Mouse (Mus musculus) neural tube, embryonic 11.5 days (tissue): ENCODE results near the gene Ifnar2. TPM values are rescaled to one million over a fixed set of nuclear protein-coding genes. Genes with fewer than 3 reads are reported as not detected.

ENCODE experiments used
- ATAC-seq: fragments of 200-750 bp; cut with Nextera tagmentation; 2 replicates; pipeline ENCODE4 v1.8.0; 2017; ENCODE audit warnings: moderate number of reproducible peaks, mild to moderate bottlenecking, moderate TSS enrichment, moderate library complexity; ENCODE audit not compliant: insufficient read depth, low FRiP score, low TSS enrichment
- DNase-seq: peaks from one replicate; pipeline ENCODE4 v3.0.0-alpha.2; 2015; ENCODE audit warnings: low spot score
- H3K27ac ChIP-seq: fragments of 300-500 bp; sonication (generic); 2 replicates; pipeline ENCODE4 v1.5.1; 2014; ENCODE audit warnings: low read depth, mild to moderate bottlenecking, low read length
- H3K27me3 ChIP-seq: fragments of 300-500 bp; sonication (generic); 2 replicates; pipeline ENCODE4 v1.6.1; 2014; ENCODE audit warnings: mild to moderate bottlenecking, low read length, mixed read lengths; ENCODE audit not compliant: control insufficient read depth, insufficient read depth
- H3K36me3 ChIP-seq: fragments of 300-500 bp; sonication (generic); 2 replicates; pipeline ENCODE4 v1.6.1; 2014; ENCODE audit warnings: mild to moderate bottlenecking, low read length, moderate library complexity, mixed read lengths; ENCODE audit not compliant: control insufficient read depth, insufficient read depth
- H3K4me1 ChIP-seq: fragments of 300-500 bp; sonication (generic); 2 replicates; pipeline ENCODE4 v1.6.1; 2014; ENCODE audit warnings: low read length, mixed read lengths; ENCODE audit not compliant: control insufficient read depth, insufficient read depth
- H3K4me2 ChIP-seq: fragments of 300-500 bp; sonication (generic); 2 replicates; pipeline ENCODE4 v1.6.1; 2014; ENCODE audit warnings: low read depth, mild to moderate bottlenecking, moderate library complexity
- H3K4me3 ChIP-seq: fragments of 300-500 bp; sonication (generic); 2 replicates; pipeline ENCODE4 v1.5.1; 2014; ENCODE audit warnings: low read depth, low read length
- H3K9ac ChIP-seq: fragments of 300-500 bp; sonication (generic); 2 replicates; pipeline ENCODE4 v1.6.1; 2014; ENCODE audit warnings: mild to moderate bottlenecking, low read length
- H3K9me3 ChIP-seq: fragments of 300-500 bp; sonication (generic); 2 replicates; pipeline ENCODE4 v1.6.1; 2016; ENCODE audit warnings: low read length; ENCODE audit not compliant: control insufficient read depth
- WGBS: fragments of 180-500 bp; shearing (Covaris S2); extraction: QIAGEN DNeasy Blood & Tissue Kit; methylation state at CpG from one replicate; pipeline ENCODE4 v1.1.7; 2014; 5-methylcytosine and 5-hydroxymethylcytosine counted together
- polyA plus RNA-seq: library from polyadenylated mRNA; unstranded; fragments of >200 nt; fragmentation: Nextera tagmentation; extraction: Ambion mirVana; gene quantifications from 2 replicates; pipeline ENCODE4 v1.2.1, GENCODE M21; 2014

Ifnar2 gene
- polyA plus RNA-seq, 1 experiment from 2014 or later, result 30.0 TPM

GRCm38 (mm10) chr16:91390100-91390499 is 17.5 kb downstream of the Ifnar2 start:
- no peak overlapping the region for H3K4me3 ChIP-seq
- H3K27ac ChIP-seq, result no peak overlapping the region
- no peaks in the 10 kb centered on the region for H3K9me3 ChIP-seq
- no peak overlapping the region for H3K4me2 ChIP-seq
- peaks cover 6% of the 10 kb centered on the region; the same call in 1 of the 2 replicates for H3K36me3 ChIP-seq
- no peaks in the 10 kb centered on the region for H3K27me3 ChIP-seq
- 90% methylated on average over 4 of the region's 4 CpGs for WGBS
- no peak overlapping the region for H3K9ac ChIP-seq
- DNase-seq (no peak), ATAC-seq (no peak)
- H3K4me1 ChIP-seq, result no peaks in the 10 kb centered on the region

DNA sequence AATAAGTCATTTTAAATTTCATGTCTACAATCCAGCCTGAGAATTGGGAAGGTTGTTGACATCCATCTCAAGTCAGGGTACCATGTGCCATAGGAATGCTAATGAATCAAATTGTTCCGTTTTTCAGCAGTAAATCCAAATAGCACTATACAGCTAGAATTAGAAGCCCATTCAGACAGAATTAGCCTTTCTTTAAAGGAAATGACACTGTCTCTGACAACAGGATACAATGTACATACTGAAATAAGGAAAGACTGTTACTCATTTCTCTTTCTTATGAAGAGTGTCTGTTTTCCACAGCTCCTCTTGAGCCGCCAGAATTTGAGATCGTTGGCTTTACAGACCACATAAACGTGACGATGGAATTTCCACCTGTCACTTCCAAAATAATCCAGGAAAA is 18.8 kb downstream of the Ifnar2 start, which contains the start of gene Gm21970:
TSS of gene Gm21970 (plus strand) at position 301 of the 400 bp plus-strand sequence.
- H3K27ac ChIP-seq, result no peak within 1 kb of the TSS
- ATAC-seq, result no peak
- WGBS, result 78% methylated on average over 5 of the region's 5 CpGs
- H3K9ac ChIP-seq, result no peak within 1 kb of the TSS
- peaks cover 6% of the 10 kb centered on the region; the same call in 1 of the 2 replicates for H3K36me3 ChIP-seq
- no peaks in the 10 kb centered on the region for H3K27me3 ChIP-seq
- no peak within 1 kb of the TSS for H3K4me3 ChIP-seq
- no peak within 1 kb of the TSS for H3K4me2 ChIP-seq
- DNase-seq, result no peak
- H3K4me1 ChIP-seq, result no peaks in the 10 kb centered on the region
- no peaks in the 10 kb centered on the region for H3K9me3 ChIP-seq

DNA sequence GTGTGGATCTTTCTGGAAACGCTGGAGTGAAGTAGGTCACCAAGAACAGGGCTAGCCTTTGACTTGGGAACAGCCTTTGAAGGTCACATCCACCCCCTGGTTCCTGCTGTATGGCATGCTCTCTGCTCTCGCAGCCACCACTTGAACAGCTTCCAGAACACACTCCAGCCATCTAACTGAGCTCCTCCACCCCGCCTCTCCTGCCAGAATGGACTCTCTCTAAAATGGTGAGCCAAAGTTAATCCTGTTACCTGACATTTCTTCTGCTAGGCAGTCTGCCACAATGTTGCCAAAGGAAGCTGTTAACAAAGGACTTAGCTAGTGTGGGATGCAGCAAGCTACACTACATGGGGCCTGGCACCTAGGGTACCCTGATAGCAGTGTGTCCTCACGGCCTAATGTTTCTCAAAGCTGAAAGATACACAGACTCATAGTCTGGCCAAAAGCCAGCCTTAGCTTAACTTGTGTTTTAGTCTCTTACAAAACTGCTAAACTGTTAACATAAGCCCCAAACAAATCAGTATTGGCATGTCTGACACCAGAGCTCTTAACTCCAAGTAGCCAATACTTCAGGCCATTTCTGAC is 22.3 kb downstream of the Ifnar2 start:
- H3K9me3 ChIP-seq, result no peaks in the 10 kb centered on the region
- no peak overlapping the region for H3K9ac ChIP-seq
- no peak for ATAC-seq
- H3K27me3 ChIP-seq, result no peaks in the 10 kb centered on the region
- H3K4me2 ChIP-seq, result no peak overlapping the region
- no peak overlapping the region for H3K27ac ChIP-seq
- DNase-seq, result no peak
- no peak overlapping the region for H3K4me3 ChIP-seq
- peaks cover 5% of the 10 kb centered on the region; the same call in 1 of the 2 replicates for H3K36me3 ChIP-seq
- H3K4me1 ChIP-seq, result no peaks in the 10 kb centered on the region
- 89% methylated on average over 4 of the region's 4 CpGs for WGBS

DNA sequence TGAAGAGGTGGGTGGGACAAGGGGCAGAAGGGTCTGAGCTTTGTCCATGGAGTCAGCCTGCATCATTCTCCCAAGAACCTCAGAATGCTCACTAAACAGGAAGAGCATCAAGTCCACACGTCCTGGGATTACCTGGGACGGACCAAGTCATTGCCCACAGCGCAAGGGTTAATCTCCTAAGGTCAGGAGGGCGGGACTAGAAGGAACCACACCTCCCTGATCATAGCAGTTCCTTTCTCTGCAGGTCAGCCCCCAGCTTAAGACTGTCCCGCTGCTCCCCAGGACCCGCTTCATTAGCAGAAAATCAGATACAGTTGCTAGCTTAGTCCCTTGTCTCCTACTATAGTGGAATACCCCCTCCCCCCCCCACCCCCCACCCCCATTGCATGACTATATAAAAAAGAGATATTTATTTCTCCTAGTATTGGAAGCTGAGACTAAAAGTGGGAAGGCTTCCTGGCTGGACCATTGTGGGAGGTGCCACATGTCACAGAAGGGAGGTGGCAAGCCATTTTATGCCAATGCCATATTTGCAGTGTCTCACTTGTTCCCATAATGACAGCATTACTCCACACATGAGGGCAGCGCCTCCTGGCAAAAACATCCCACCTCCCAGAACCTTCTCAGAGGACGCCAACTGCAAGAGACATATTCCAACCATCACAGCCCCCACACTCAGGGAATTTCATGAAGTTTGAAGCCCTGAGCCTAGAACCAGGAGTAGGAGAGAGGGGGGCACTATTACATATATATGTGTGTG is 23.2 kb downstream of the Ifnar2 start:
- H3K27me3 ChIP-seq, result no peaks in the 10 kb centered on the region
- H3K36me3 ChIP-seq, result peaks cover 5% of the 10 kb centered on the region; the same call in 1 of the 2 replicates
- ATAC-seq (no peak), DNase-seq (no peak)
- H3K9ac ChIP-seq, result no peak overlapping the region
- H3K4me3 ChIP-seq, result no peak overlapping the region
- no peaks in the 10 kb centered on the region for H3K9me3 ChIP-seq
- no peaks in the 10 kb centered on the region for H3K4me1 ChIP-seq
- WGBS, result 64% methylated on average over 8 of the region's 8 CpGs
- H3K4me2 ChIP-seq, result no peak overlapping the region
- no peak overlapping the region for H3K27ac ChIP-seq

DNA sequence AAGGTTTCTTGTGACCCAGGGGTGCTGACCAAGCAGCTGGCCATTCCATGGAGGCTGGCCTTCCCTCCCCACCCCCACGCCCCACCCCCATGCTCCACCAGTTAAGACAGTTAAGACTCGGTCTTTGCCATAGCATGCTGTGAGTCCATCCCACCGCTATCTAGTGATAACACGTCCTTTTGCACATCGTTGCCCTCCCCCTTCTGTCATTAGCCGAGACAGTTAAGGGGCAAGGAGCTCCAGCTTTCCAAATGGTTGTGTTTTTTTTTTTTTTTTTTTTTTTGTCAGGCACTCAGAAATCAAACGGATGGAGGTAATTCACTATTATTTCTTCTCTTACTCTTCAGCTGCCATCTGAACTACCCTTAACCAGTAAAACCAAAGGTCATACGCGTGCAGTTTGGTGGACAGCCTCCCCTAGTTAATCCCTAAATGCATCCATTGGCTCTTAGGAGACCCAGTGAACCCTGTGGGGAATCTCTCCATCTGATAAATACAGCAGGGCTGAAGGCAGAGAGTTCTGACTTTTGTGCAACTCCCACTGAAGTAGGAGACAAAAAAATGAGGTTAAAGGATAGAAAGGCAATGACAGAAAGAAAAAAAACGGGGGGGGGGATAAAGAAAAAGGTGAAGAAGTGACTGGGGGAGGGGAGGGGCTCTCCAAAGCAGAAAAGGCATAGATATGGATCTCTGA is 24.4 kb downstream of the Ifnar2 start:
- Histone ChIP-seq H3K4me3 (no peak overlapping the region), H3K27ac (no peak overlapping the region), H3K9ac (no peak overlapping the region), H3K27me3 (no peaks in the 10 kb centered on the region), H3K9me3 (no peaks in the 10 kb centered on the region), H3K4me2 (no peak overlapping the region), H3K4me1 (no peaks in the 10 kb centered on the region), H3K36me3 (peaks cover 5% of the 10 kb centered on the region; the same call in 1 of the 2 replicates)
- 79% methylated on average over 10 of the region's 10 CpGs for WGBS
- no peak for DNase-seq
- ATAC-seq, result no peak

GRCm38 (mm10) chr16:91398030-91398429 is 25.4 kb downstream of the Ifnar2 start:
- no peak for ATAC-seq
- no peak overlapping the region for H3K4me2 ChIP-seq

GRCm38 (mm10) chr16:91398944-91399343 is 26.4 kb downstream of the Ifnar2 start:
- 96% methylated on average over 7 of the region's 7 CpGs for WGBS
- no peak overlapping the region for H3K27ac ChIP-seq
- H3K4me3 ChIP-seq, result no peak overlapping the region
- H3K9me3 ChIP-seq, result no peaks in the 10 kb centered on the region
- ATAC-seq (no peak), DNase-seq (no peak)
- H3K27me3 ChIP-seq, result no peaks in the 10 kb centered on the region
- no peak overlapping the region for H3K9ac ChIP-seq
- no peaks in the 10 kb centered on the region for H3K4me1 ChIP-seq
- peaks cover 2% of the 10 kb centered on the region; the same call in 1 of the 2 replicates for H3K36me3 ChIP-seq
- no peak overlapping the region for H3K4me2 ChIP-seq

More at GRCm38 (mm10) chr16:91398030-91398429, 25.4 kb downstream of the Ifnar2 start:
- H3K9ac ChIP-seq, result no peak overlapping the region
- no peak for DNase-seq
- H3K9me3 ChIP-seq, result no peaks in the 10 kb centered on the region
- 89% methylated on average over 12 of the region's 12 CpGs for WGBS
- H3K36me3 ChIP-seq, result 0 out of 2 replicates have a peak, but pooled peaks cover 2% of the 10 kb centered on the region
- no peak overlapping the region for H3K4me3 ChIP-seq
- H3K27ac ChIP-seq, result no peak overlapping the region
- H3K27me3 ChIP-seq, result no peaks in the 10 kb centered on the region
- H3K4me1 ChIP-seq, result no peaks in the 10 kb centered on the region

- Histone ChIP-seq H3K9me3 (no peaks in the 10 kb centered on the region), H3K4me3 (no peak overlapping the region), H3K9ac (no peak overlapping the region), H3K36me3 (peaks cover 3% of the 10 kb centered on the region; the same call in 1 of the 2 replicates), H3K4me2 (no peak overlapping the region), H3K27ac (no peak overlapping the region), H3K4me1 (no peaks in the 10 kb centered on the region), H3K27me3 (no peaks in the 10 kb centered on the region)
- ATAC-seq (no peak), DNase-seq (no peak)
- 86% methylated on average over 6 of the region's 6 CpGs for WGBS
These were observed 29.1 kb downstream of the Ifnar2 start for GRCm38 (mm10) chr16:91401569-91402165.
